Mouse (Mus musculus): ENCODE measurements around the gene Clgn.

DNA sequence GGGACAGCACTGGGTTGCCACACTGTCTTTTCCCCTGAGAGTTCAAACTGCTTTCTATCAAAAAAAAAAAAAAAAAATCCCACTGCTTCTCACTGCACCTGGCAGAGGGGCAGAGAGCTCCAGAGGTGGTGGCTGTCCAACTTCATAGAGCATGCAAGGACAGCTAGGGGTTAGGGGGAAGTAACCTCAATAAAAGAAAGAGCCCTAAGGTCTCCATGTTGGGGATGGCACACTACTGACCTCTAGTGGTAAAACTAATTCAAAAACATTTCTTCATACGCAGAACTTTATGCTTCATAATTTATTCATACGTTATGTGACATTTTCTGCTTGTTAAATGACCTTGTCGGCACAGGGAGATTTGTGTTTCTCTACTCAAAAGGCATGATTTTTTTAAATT is 61.4 kb downstream of the Clgn start:
- peak; percentile 22; the same call in 1 of the 2 replicates for TF ChIP-seq CTCF (IDR thresholded peaks at IDR 0.05; ENCODE audit: extremely low read depth, insufficient read depth, insufficient read length, insufficient replicate concordance)
- no peak for TF ChIP-seq POLR2A (IDR thresholded peaks at IDR 0.05; ENCODE audit: low read depth, low read length)

All from spleen, adult 2 months (tissue).